16 mouse cellular contexts compared by ENCODE assay signal in the genomic region with DNA sequence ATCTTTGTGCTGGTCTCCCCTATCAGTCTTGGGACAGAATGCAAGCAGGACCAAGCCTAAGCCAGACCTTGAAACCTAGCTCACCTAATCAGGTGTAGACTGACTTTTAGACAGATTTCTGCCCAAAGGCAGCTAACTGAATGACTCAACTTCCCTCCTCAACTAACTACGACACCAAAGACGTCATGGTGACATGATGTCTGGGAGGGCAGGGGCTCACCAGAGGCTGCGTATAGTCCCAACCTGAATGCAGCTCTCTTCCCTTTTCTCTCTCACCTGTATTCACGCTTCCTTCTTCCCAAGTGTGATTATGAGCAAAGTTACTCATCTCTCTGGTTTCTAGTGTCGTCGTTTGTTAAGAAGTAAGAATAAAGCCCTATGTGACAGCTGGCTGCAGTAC. TPM values are rescaled to one million over a fixed set of nuclear protein-coding genes. Genes with fewer than 3 reads are reported as not detected.
DNase-seq lines count a peak whose midpoint lies in the region; ATAC-seq and TF ChIP-seq lines count a peak whose summit lies in the region.
"Had no signal": no experiment of that assay in that cellular context is flagged by ENCODE, and none has a peak within 500 bp of the region (broad histone marks: within the 10 kb centered on the region; RNA-seq: fewer than 3 reads in every experiment).

No protein-coding gene starts in this region.

- no peaks in the 10 kb centered on the region for H3K9me3 ChIP-seq in liver, embryonic 13.5 days (replicated peaks)
- H3K9me3 ChIP-seq: embryonic facial prominence, embryonic 15.5 days; heart, embryonic 15.5 days; hindbrain, embryonic 15.5 days; limb, embryonic 15.5 days had no signal

- peaks cover 68% of the 10 kb centered on the region for H3K4me1 ChIP-seq in kidney, adult 2 months (ENCODE audit: control insufficient read depth, insufficient read depth, low read length)
- H3K4me1 ChIP-seq in liver, embryonic 13.5 days (replicated peaks): peaks cover 100% of the 10 kb centered on the region

- H3K27ac ChIP-seq in kidney, adult 2 months (ENCODE audit: insufficient read depth, low read depth, low read length): peak overlapping the region; percentile 74
- H3K27ac ChIP-seq in liver, embryonic 13.5 days: peak overlapping the region; percentile 100
- H3K27ac ChIP-seq: embryonic facial prominence, embryonic 15.5 days; hindbrain, embryonic 15.5 days had no signal

- no peak overlapping the region for H3K4me3 ChIP-seq in kidney, adult 2 months (ENCODE audit: insufficient read depth, low read depth, low read length)
- no peak overlapping the region for H3K4me3 ChIP-seq in liver, embryonic 13.5 days (replicated peaks)
- H3K4me3 ChIP-seq: embryonic facial prominence, embryonic 15.5 days; heart, embryonic 15.5 days; hindbrain, embryonic 15.5 days; limb, embryonic 15.5 days had no signal

- TF ChIP-seq CTCF in kidney, adult 2 months (conservative IDR thresholded peaks at IDR 0.05; ENCODE audit: insufficient read depth, insufficient read length, low read depth, low read length): no peak

- H3K27me3 ChIP-seq in kidney, adult 2 months (replicated peaks; ENCODE audit: control insufficient read depth, insufficient read depth, low read length): no peaks in the 10 kb centered on the region
- H3K27me3 ChIP-seq in liver, embryonic 13.5 days: no peaks in the 10 kb centered on the region
- H3K27me3 ChIP-seq: embryonic facial prominence, embryonic 15.5 days; heart, embryonic 15.5 days; hindbrain, embryonic 15.5 days; limb, embryonic 15.5 days; Patski had no signal

- peak; percentile 53 for ATAC-seq in CD4-positive, CD25-positive, alpha-beta regulatory T cell, adult 4 months
- no peak for ATAC-seq in liver, embryonic 13.5 days (ENCODE audit: low read depth)
- ATAC-seq: Patski had no signal

- DNase-seq in kidney, adult 2 months: no peak
- DNase-seq in kidney, adult 11 months: no peak
- DNase-seq in CD4-positive helper T cell, adult 2 months (ENCODE audit: low read depth, low spot score): peak; percentile 70
- DNase-seq in liver, embryonic 13.5 days: no peak
- DNase-seq in ovary, postnatal 36 days (ENCODE audit: low spot score): no peak
- DNase-seq in thymus, postnatal 36 days: no peak
- DNase-seq: gastrocnemius, postnatal 36 days; lung, postnatal 36 days; midbrain, embryonic 14.5 days; right cerebral cortex, postnatal 14 days had no signal

- WGBS in kidney, adult 2 months: 79% methylated on average over 6 of the region's 6 CpGs
- WGBS in liver, embryonic 13.5 days (ENCODE audit: insufficient replicate concordance): 67% methylated on average over 6 of the region's 6 CpGs

- no peaks in the 10 kb centered on the region for H3K36me3 ChIP-seq in kidney, adult 2 months (ENCODE audit: control insufficient read depth, insufficient read depth, low read length)
- H3K36me3 ChIP-seq in liver, embryonic 13.5 days: peaks cover 35% of the 10 kb centered on the region
- H3K36me3 ChIP-seq: heart, embryonic 15.5 days; hindbrain, embryonic 15.5 days had no signal

- peak overlapping the region; percentile 83 for H3K9ac ChIP-seq in liver, embryonic 13.5 days
- H3K9ac ChIP-seq: embryonic facial prominence, embryonic 15.5 days; heart, embryonic 15.5 days; hindbrain, embryonic 15.5 days; limb, embryonic 15.5 days had no signal

- peak overlapping the region; percentile 88 for H3K4me2 ChIP-seq in liver, embryonic 13.5 days
- H3K4me2 ChIP-seq: embryonic facial prominence, embryonic 15.5 days; heart, embryonic 15.5 days; hindbrain, embryonic 15.5 days; limb, embryonic 15.5 days had no signal

- no peak for TF ChIP-seq POLR2A in kidney, adult 2 months (IDR thresholded peaks at IDR 0.05; ENCODE audit: low read depth, low read length)

RNA-seq across cellular contexts. Expression of a gene that starts 33.6 kb away (rescaled TPM):
- polyA plus RNA-seq in kidney, adult 2 months (2012; rRNA removed): 2.9 and 3.1 TPM in 2 replicates
- polyA plus RNA-seq in CD4-positive, CD25-positive, alpha-beta regulatory T cell, adult 4 months (2017; shearing (Covaris generic)): under 1 TPM in 1 of 2 experiments, not detected in 1; 0.46 TPM
- polyA plus RNA-seq in liver, embryonic 13.5 days (2015; fragmentation: Nextera tagmentation; extraction: Ambion mirVana): 1.1 and 1.2 TPM in 2 replicates

RNA-seq across cellular contexts. Expression of a gene that starts 44.0 kb away (rescaled TPM):
- polyA plus RNA-seq in kidney, adult 2 months (2012; rRNA removed): 126 and 129 TPM in 2 replicates
- polyA plus RNA-seq in CD4-positive, CD25-positive, alpha-beta regulatory T cell, adult 4 months (2017; shearing (Covaris generic)): 10 to 100 TPM; 55.5 to 75.0 TPM
- polyA plus RNA-seq in liver, embryonic 13.5 days (2015; fragmentation: Nextera tagmentation; extraction: Ambion mirVana): 148 and 164 TPM in 2 replicates

RNA-seq across cellular contexts. Expression of a gene that starts 51.5 kb away (rescaled TPM):
- polyA plus RNA-seq in kidney, adult 2 months (2012; rRNA removed): 156 and 235 TPM in 2 replicates
- polyA plus RNA-seq in CD4-positive, CD25-positive, alpha-beta regulatory T cell, adult 4 months (2017; shearing (Covaris generic)): under 1 TPM; 0.75 to 0.82 TPM
- 20.9 and 23.2 TPM in 2 replicates for polyA plus RNA-seq in liver, embryonic 13.5 days (2015; fragmentation: Nextera tagmentation; extraction: Ambion mirVana)

Comparison
In these comparisons a context has a peak if more than half of its experiments do, and no peak if none do; other contexts are left out.
1. RNA of a gene that starts 51.5 kb away (polyA plus RNA-seq): 156 to 235 TPM in kidney, adult 2 months and 20.9 to 23.2 TPM in liver, embryonic 13.5 days; 0.75 to 0.82 TPM in CD4-positive, CD25-positive, alpha-beta regulatory T cell, adult 4 months; every median in the first group is over 10 times any median in the second.